Mouse (Mus musculus) neural tube, embryonic 12.5 days (tissue): ENCODE measurements at regions not wholly inside any gene's neighbourhood (a gene's known extent, or its start where the extent isn't known, plus 50 kb on each side); places are given as distances from the start of the nearest gene placed in this dataset.

Experiments
- ATAC-seq: fragments of 200-750 bp; cut with Nextera tagmentation; 2 replicates; pipeline ENCODE4 v1.8.0; 2017; ENCODE audit warnings: low read depth, mild to moderate bottlenecking, moderate TSS enrichment, moderate library complexity; ENCODE audit not compliant: low FRiP score
- H3K27ac ChIP-seq: fragments of 300-500 bp; sonication (generic); 2 replicates; pipeline ENCODE4 v1.5.1; 2016
- H3K27me3 ChIP-seq: fragments of 300-500 bp; sonication (generic); replicated peaks from 2 replicates; pipeline ENCODE4 v1.6.1; 2016; ENCODE audit warnings: mild to moderate bottlenecking
- H3K36me3 ChIP-seq: fragments of 300-500 bp; sonication (generic); 2 replicates; pipeline ENCODE4 v1.6.1; 2016; ENCODE audit warnings: mild to moderate bottlenecking
- H3K4me1 ChIP-seq: fragments of 300-500 bp; sonication (generic); 2 replicates; pipeline ENCODE4 v1.6.1; 2016
- H3K4me2 ChIP-seq: fragments of 300-500 bp; sonication (generic); replicated peaks from 2 replicates; pipeline ENCODE4 v1.6.1; 2016; ENCODE audit warnings: mild to moderate bottlenecking
- H3K4me3 ChIP-seq: fragments of 300-500 bp; sonication (generic); 2 replicates; pipeline ENCODE4 v1.5.1; 2016
- H3K9ac ChIP-seq: fragments of 300-500 bp; sonication (generic); 2 replicates; pipeline ENCODE4 v1.6.1; 2016; ENCODE audit warnings: mild to moderate bottlenecking
- H3K9me3 ChIP-seq: fragments of 300-500 bp; sonication (generic); 2 replicates; pipeline ENCODE4 v1.6.1; 2016; ENCODE audit warnings: mild to moderate bottlenecking
- WGBS: fragments of 180-500 bp; shearing (Covaris S2); methylation state at CpG from one replicate; pipeline ENCODE4 v1.1.7; 2016; 5-methylcytosine and 5-hydroxymethylcytosine counted together

DNA sequence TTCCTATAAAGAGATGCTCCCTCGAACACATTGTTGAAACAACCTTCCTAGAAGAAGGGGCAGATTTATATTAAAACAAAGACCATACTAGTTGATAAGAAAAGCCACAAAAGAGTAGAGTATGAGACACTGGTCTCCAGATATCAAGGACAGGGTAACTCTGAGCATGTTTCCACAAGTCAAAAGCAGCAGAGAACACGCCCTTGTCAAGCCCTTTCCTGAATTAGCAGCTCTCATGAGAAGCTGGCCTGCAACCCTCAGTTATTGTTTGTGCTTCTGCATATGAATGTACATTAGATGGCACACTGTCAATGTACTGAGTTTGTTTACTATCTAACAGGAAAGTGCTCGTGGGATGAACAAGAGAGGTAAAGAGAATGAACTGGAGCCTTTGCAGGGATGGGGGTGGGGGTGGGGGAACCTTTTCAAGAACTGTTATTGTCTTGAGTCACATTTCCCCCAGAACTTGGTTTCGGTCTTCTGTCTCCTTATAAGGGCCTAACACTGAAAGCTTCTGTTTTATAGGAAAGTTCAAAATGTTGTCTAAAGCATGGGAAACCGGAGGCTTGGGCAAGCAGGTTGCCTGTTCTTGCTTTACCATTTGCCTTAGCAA lies 228.6 kb upstream of the Zpld1 start:
- WGBS, result 79% methylated on average over 5 of the region's 5 CpGs

GRCm38 (mm10) chr16:55523264-55523663 lies 225.5 kb upstream of the Zpld1 start:
- no peaks in the 10 kb centered on the region for H3K27me3 ChIP-seq
- no peaks in the 10 kb centered on the region for H3K9me3 ChIP-seq
- no peak overlapping the region for H3K27ac ChIP-seq
- whole genome bisulfite sequencing, result 95% methylated on average over 1 of the region's 1 CpGs
- no peak overlapping the region for H3K9ac ChIP-seq
- no peak overlapping the region for H3K4me3 ChIP-seq
- no peak for ATAC-seq
- no peaks in the 10 kb centered on the region for H3K4me1 ChIP-seq
- H3K36me3 ChIP-seq, result no peaks in the 10 kb centered on the region
- no peak overlapping the region for H3K4me2 ChIP-seq

More for the DNA sequence above, 228.6 kb upstream of the Zpld1 start:
- no peak overlapping the region for H3K4me2 ChIP-seq
- ATAC-seq, result no peak
- H3K9ac ChIP-seq, result no peak overlapping the region
- no peak overlapping the region for H3K4me3 ChIP-seq
- no peaks in the 10 kb centered on the region for H3K36me3 ChIP-seq
- H3K4me1 ChIP-seq, result no peaks in the 10 kb centered on the region
- no peaks in the 10 kb centered on the region for H3K27me3 ChIP-seq
- no peak overlapping the region for H3K27ac ChIP-seq
- no peaks in the 10 kb centered on the region for H3K9me3 ChIP-seq

DNA sequence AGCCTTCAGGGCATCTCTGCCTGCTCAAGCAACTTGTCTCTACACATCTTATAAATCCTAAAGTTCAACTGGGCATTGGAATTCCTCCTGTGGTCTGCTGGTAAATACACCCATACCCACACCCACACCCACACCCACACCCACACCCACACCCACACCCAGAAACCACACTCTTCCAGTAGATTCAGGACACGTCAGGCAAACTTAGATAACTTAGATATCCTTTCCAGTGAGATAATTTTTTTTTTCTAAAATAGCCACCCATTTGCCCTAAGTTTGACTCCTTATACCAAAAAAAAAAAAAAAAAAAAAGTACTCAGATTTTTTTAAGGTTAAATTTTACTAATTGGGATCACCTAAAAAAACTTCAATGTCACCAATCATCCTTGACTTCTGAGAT lies 224.5 kb upstream of the Zpld1 start:
- no peak overlapping the region for H3K4me3 ChIP-seq
- no peak overlapping the region for H3K9ac ChIP-seq
- 97% methylated on average over 1 of the region's 1 CpGs for WGBS
- H3K27ac ChIP-seq, result no peak overlapping the region
- no peak overlapping the region for H3K4me2 ChIP-seq
- H3K9me3 ChIP-seq, result no peaks in the 10 kb centered on the region
- no peak for ATAC-seq
- no peaks in the 10 kb centered on the region for H3K36me3 ChIP-seq
- no peaks in the 10 kb centered on the region for H3K27me3 ChIP-seq
- H3K4me1 ChIP-seq, result no peaks in the 10 kb centered on the region

- no peak overlapping the region for H3K9ac ChIP-seq
- H3K4me2 ChIP-seq, result no peak overlapping the region
- no peak overlapping the region for H3K4me3 ChIP-seq
- no peak for ATAC-seq
- H3K4me1 ChIP-seq, result no peaks in the 10 kb centered on the region
- H3K9me3 ChIP-seq, result no peaks in the 10 kb centered on the region
- H3K36me3 ChIP-seq, result no peaks in the 10 kb centered on the region
- H3K27me3 ChIP-seq, result no peaks in the 10 kb centered on the region
- H3K27ac ChIP-seq, result no peak overlapping the region
- 91% methylated on average over 6 of the region's 6 CpGs for WGBS
Measured at GRCm38 (mm10) chr16:55521421-55521971, 223.7 kb upstream of the Zpld1 start.

- H3K4me1 ChIP-seq, result 0 out of 2 replicates have a peak, but pooled peaks cover 3% of the 10 kb centered on the region
- H3K36me3 ChIP-seq, result no peaks in the 10 kb centered on the region
- no peak overlapping the region for H3K27ac ChIP-seq
- no peaks in the 10 kb centered on the region for H3K9me3 ChIP-seq
- no peaks in the 10 kb centered on the region for H3K27me3 ChIP-seq
- no peak overlapping the region for H3K4me3 ChIP-seq
- ATAC-seq, result no peak
- WGBS, result 86% methylated on average over 6 of the region's 6 CpGs
- no peak overlapping the region for H3K9ac ChIP-seq
- H3K4me2 ChIP-seq, result no peak overlapping the region
Measured at GRCm38 (mm10) chr16:55520077-55520476, 222.3 kb upstream of the Zpld1 start.

DNA sequence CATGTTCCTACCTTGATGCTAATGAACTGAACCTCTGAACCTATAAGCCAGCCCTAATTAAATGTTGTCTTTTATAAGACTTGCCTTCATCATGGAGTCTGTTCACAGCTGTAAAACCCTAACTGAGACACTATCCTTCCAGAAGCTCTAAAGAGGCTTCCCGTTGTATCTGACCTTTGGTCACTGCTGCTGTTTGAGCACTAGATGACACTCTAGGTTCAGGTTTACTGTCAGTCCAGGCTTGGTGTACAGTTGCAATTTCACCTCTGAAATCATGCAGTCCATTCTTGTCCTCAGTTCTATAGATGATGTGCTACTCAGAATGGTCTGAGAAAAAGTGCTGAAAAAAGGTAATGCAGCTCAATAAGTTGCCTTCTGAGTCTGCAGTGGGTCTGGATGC lies 221.9 kb upstream of the Zpld1 start:
- Histone ChIP-seq H3K9ac (no peak overlapping the region), H3K4me3 (no peak overlapping the region), H3K27ac (no peak overlapping the region), H3K4me2 (no peak overlapping the region), H3K36me3 (no peaks in the 10 kb centered on the region), H3K9me3 (no peaks in the 10 kb centered on the region), H3K27me3 (no peaks in the 10 kb centered on the region), H3K4me1 (0 out of 2 replicates have a peak, but pooled peaks cover 3% of the 10 kb centered on the region)
- no peak for ATAC-seq
- WGBS, result 91% methylated on average over 1 of the region's 1 CpGs

- Histone ChIP-seq H3K4me1 (0 out of 2 replicates have a peak, but pooled peaks cover 3% of the 10 kb centered on the region), H3K9ac (no peak overlapping the region), H3K9me3 (no peaks in the 10 kb centered on the region), H3K4me2 (no peak overlapping the region), H3K27me3 (no peaks in the 10 kb centered on the region), H3K36me3 (no peaks in the 10 kb centered on the region), H3K4me3 (no peak overlapping the region), H3K27ac (no peak overlapping the region)
- 82% methylated on average over 4 of the region's 4 CpGs for WGBS
- no peak for ATAC-seq
Measured at GRCm38 (mm10) chr16:55516994-55517393, 219.2 kb upstream of the Zpld1 start.

- no peaks in the 10 kb centered on the region for H3K9me3 ChIP-seq
- peak overlapping the region; percentile 44; the same call in 1 of the 2 replicates for H3K9ac ChIP-seq
- H3K27ac ChIP-seq, result no peak overlapping the region
- WGBS, result 29% methylated on average over 16 of the region's 16 CpGs
- H3K27me3 ChIP-seq, result no peaks in the 10 kb centered on the region
- ATAC-seq, result peak; percentile 77
- peak overlapping the region; percentile 53 for H3K4me2 ChIP-seq
- 0 out of 2 replicates have a peak, but pooled peaks cover 3% of the 10 kb centered on the region for H3K4me1 ChIP-seq
- H3K4me3 ChIP-seq, result no peak overlapping the region
- H3K36me3 ChIP-seq, result no peaks in the 10 kb centered on the region
Measured at GRCm38 (mm10) chr16:55515228-55515696, 217.5 kb upstream of the Zpld1 start.

- H3K4me1 ChIP-seq, result 0 out of 2 replicates have a peak, but pooled peaks cover 3% of the 10 kb centered on the region
- H3K36me3 ChIP-seq, result no peaks in the 10 kb centered on the region
- H3K4me2 ChIP-seq, result peak overlapping the region; percentile 53
- no peak overlapping the region for H3K27ac ChIP-seq
- no peaks in the 10 kb centered on the region for H3K9me3 ChIP-seq
- H3K9ac ChIP-seq, result no peak overlapping the region; the same call in 1 of the 2 replicates
- peak; percentile 23; the same call in 1 of the 2 replicates for ATAC-seq
- no peak overlapping the region for H3K4me3 ChIP-seq
- H3K27me3 ChIP-seq, result no peaks in the 10 kb centered on the region
- 77% methylated on average over 6 of the region's 6 CpGs for WGBS
Measured at GRCm38 (mm10) chr16:55514448-55515200, 216.8 kb upstream of the Zpld1 start.

GRCm38 (mm10) chr16:55504796-55505413 lies 207.1 kb upstream of the Zpld1 start:
- Histone ChIP-seq H3K4me2 (no peak overlapping the region), H3K4me3 (no peak overlapping the region), H3K27ac (no peak overlapping the region), H3K9me3 (no peaks in the 10 kb centered on the region), H3K36me3 (no peaks in the 10 kb centered on the region), H3K27me3 (no peaks in the 10 kb centered on the region), H3K9ac (no peak overlapping the region), H3K4me1 (no peaks in the 10 kb centered on the region)
- no peak for ATAC-seq
- 81% methylated on average over 6 of the region's 6 CpGs for WGBS

- Histone ChIP-seq H3K4me2 (no peak overlapping the region), H3K27ac (no peak overlapping the region), H3K36me3 (no peaks in the 10 kb centered on the region), H3K27me3 (no peaks in the 10 kb centered on the region), H3K4me3 (no peak overlapping the region), H3K9me3 (no peaks in the 10 kb centered on the region), H3K4me1 (no peaks in the 10 kb centered on the region), H3K9ac (no peak overlapping the region)
- 88% methylated on average over 3 of the region's 3 CpGs for WGBS
- ATAC-seq, result no peak
Measured at GRCm38 (mm10) chr16:55504274-55504673, 206.5 kb upstream of the Zpld1 start.

GRCm38 (mm10) chr16:55503273-55503672 lies 205.5 kb upstream of the Zpld1 start:
- H3K4me2 ChIP-seq, result no peak overlapping the region
- H3K27ac ChIP-seq, result no peak overlapping the region
- no peak overlapping the region for H3K9ac ChIP-seq
- no peaks in the 10 kb centered on the region for H3K9me3 ChIP-seq
- ATAC-seq, result no peak
- H3K4me1 ChIP-seq, result no peaks in the 10 kb centered on the region
- no peak overlapping the region for H3K4me3 ChIP-seq
- no peaks in the 10 kb centered on the region for H3K27me3 ChIP-seq
- no peaks in the 10 kb centered on the region for H3K36me3 ChIP-seq
